ENCODE assay signal across 18 mouse cellular contexts in genomic region chr1:19458646-19459441, GRCm38 (mm10).
DNase-seq lines count a peak whose midpoint lies in the region; ATAC-seq lines count a peak whose summit lies in the region.
"Had no signal": no experiment of that assay in that cellular context is flagged by ENCODE, and none has a peak within 500 bp of the region (broad histone marks: within the 10 kb centered on the region; RNA-seq: fewer than 3 reads in every experiment).

No protein-coding gene starts in this region.

- H3K9ac ChIP-seq in embryonic facial prominence, embryonic 14.5 days (ENCODE audit: low read depth, low read length), result no peak overlapping the region
- no peak overlapping the region for H3K9ac ChIP-seq in kidney, embryonic 16.5 days (replicated peaks; ENCODE audit: low read length)
- H3K9ac ChIP-seq in limb, embryonic 11.5 days (ENCODE audit: low read length), result no peak overlapping the region
- H3K9ac ChIP-seq: embryonic facial prominence, embryonic 15.5 days; hindbrain, embryonic 12.5 days; liver, embryonic 13.5 days; lung, embryonic 15.5 days; midbrain, embryonic 15.5 days had no signal

- DNase-seq in embryo, embryonic 11.5 days (ENCODE audit: low read depth, low spot score), result peak; percentile 17
- peak; percentile 46 for DNase-seq in embryonic facial prominence, embryonic 14.5 days (ENCODE audit: low spot score)
- peak; percentile 30 for DNase-seq in limb, embryonic 11.5 days (ENCODE audit: low spot score)
- DNase-seq in ovary, postnatal 14 days (ENCODE audit: low spot score), result no peak
- DNase-seq in c-Kit-positive CD71-positive TER-119-positive erythroid progenitor cells, embryonic 14.5 days (ENCODE audit: low spot score), result no peak
- DNase-seq in MN1 (ENCODE audit: low spot score), result no peak
- DNase-seq: cerebellum, postnatal 14 days; gastrocnemius, postnatal 25 days; liver, embryonic 13.5 days; spleen, adult 18-20 months; thymus, postnatal 14 days had no signal

- no peaks in the 10 kb centered on the region for H3K27me3 ChIP-seq in embryonic facial prominence, embryonic 14.5 days (replicated peaks; ENCODE audit: control insufficient read depth, insufficient read depth, low read length)
- no peaks in the 10 kb centered on the region for H3K27me3 ChIP-seq in kidney, embryonic 16.5 days (ENCODE audit: insufficient read depth, low read length)
- H3K27me3 ChIP-seq in limb, embryonic 11.5 days (ENCODE audit: control insufficient read depth, insufficient read depth, low read length), result no peaks in the 10 kb centered on the region
- H3K27me3 ChIP-seq: embryonic facial prominence, embryonic 15.5 days; hindbrain, embryonic 12.5 days; liver, embryonic 13.5 days; lung, embryonic 15.5 days; midbrain, embryonic 15.5 days had no signal

- H3K4me3 ChIP-seq in embryonic facial prominence, embryonic 14.5 days (ENCODE audit: low read depth, low read length), result no peak overlapping the region
- H3K4me3 ChIP-seq in kidney, embryonic 16.5 days (ENCODE audit: low read length), result no peak overlapping the region
- no peak overlapping the region for H3K4me3 ChIP-seq in limb, embryonic 11.5 days (ENCODE audit: low read depth, low read length)
- H3K4me3 ChIP-seq: embryonic facial prominence, embryonic 15.5 days; forebrain, embryonic 10.5 days; hindbrain, embryonic 12.5 days; liver, embryonic 13.5 days; lung, embryonic 15.5 days; midbrain, embryonic 15.5 days had no signal

- H3K4me2 ChIP-seq in embryonic facial prominence, embryonic 14.5 days (ENCODE audit: low read depth, low read length), result no peak overlapping the region
- H3K4me2 ChIP-seq in kidney, embryonic 16.5 days (replicated peaks; ENCODE audit: low read depth, low read length), result peak overlapping the region; percentile 27; the same call in 1 of the 2 replicates
- H3K4me2 ChIP-seq in limb, embryonic 11.5 days (ENCODE audit: low read depth, severe bottlenecking), result no peak overlapping the region
- H3K4me2 ChIP-seq: hindbrain, embryonic 12.5 days; liver, embryonic 13.5 days; lung, embryonic 15.5 days; midbrain, embryonic 15.5 days had no signal

- no peak overlapping the region for H3K27ac ChIP-seq in embryonic facial prominence, embryonic 14.5 days (replicated peaks; ENCODE audit: low read depth, low read length)
- peak overlapping the region; percentile 38; the same call in 1 of the 2 replicates for H3K27ac ChIP-seq in kidney, embryonic 16.5 days (ENCODE audit: low read length)
- H3K27ac ChIP-seq in limb, embryonic 11.5 days (replicated peaks; ENCODE audit: low read depth, low read length), result no peak overlapping the region
- H3K27ac ChIP-seq: embryonic facial prominence, embryonic 15.5 days; forebrain, embryonic 10.5 days; hindbrain, embryonic 12.5 days; liver, embryonic 13.5 days; lung, embryonic 15.5 days; midbrain, embryonic 15.5 days had no signal

- 60% methylated on average over 14 of the region's 14 CpGs for WGBS in embryonic facial prominence, embryonic 14.5 days
- 32% methylated on average over 14 of the region's 14 CpGs for whole genome bisulfite sequencing in kidney, embryonic 16.5 days
- 55% methylated on average over 14 of the region's 14 CpGs for WGBS in limb, embryonic 11.5 days

- no peak for ATAC-seq in embryonic facial prominence, embryonic 14.5 days (ENCODE audit: low read depth)
- peak; percentile 57 for ATAC-seq in kidney, embryonic 16.5 days (ENCODE audit: low FRiP score, low TSS enrichment)
- ATAC-seq in limb, embryonic 11.5 days (ENCODE audit: insufficient number of reproducible peaks, low FRiP score, low TSS enrichment, low read depth), result peak; percentile 70; the same call in 1 of the 2 replicates
- ATAC-seq: intestine, embryonic 16.5 days had no signal

- no peaks in the 10 kb centered on the region for H3K36me3 ChIP-seq in embryonic facial prominence, embryonic 14.5 days (ENCODE audit: control insufficient read depth, insufficient read depth, low read length)
- H3K36me3 ChIP-seq in kidney, embryonic 16.5 days (ENCODE audit: insufficient read depth, low read length), result no peaks in the 10 kb centered on the region
- no peaks in the 10 kb centered on the region for H3K36me3 ChIP-seq in limb, embryonic 11.5 days (ENCODE audit: control insufficient read depth, insufficient read depth, low read length)
- H3K36me3 ChIP-seq: embryonic facial prominence, embryonic 15.5 days; forebrain, embryonic 10.5 days; hindbrain, embryonic 12.5 days; liver, embryonic 13.5 days; lung, embryonic 15.5 days; midbrain, embryonic 15.5 days had no signal

- H3K9me3 ChIP-seq in embryonic facial prominence, embryonic 14.5 days (ENCODE audit: control insufficient read depth, low read length), result no peaks in the 10 kb centered on the region
- H3K9me3 ChIP-seq in kidney, embryonic 16.5 days (ENCODE audit: low read length), result no peaks in the 10 kb centered on the region
- no peaks in the 10 kb centered on the region for H3K9me3 ChIP-seq in limb, embryonic 11.5 days (ENCODE audit: control insufficient read depth, low read length)
- H3K9me3 ChIP-seq: embryonic facial prominence, embryonic 15.5 days; forebrain, embryonic 10.5 days; hindbrain, embryonic 12.5 days; liver, embryonic 13.5 days; lung, embryonic 15.5 days; midbrain, embryonic 15.5 days had no signal

- H3K4me1 ChIP-seq in embryonic facial prominence, embryonic 14.5 days (ENCODE audit: control insufficient read depth, insufficient read depth, low read length), result 0 out of 2 replicates have a peak, but pooled peaks cover 2% of the 10 kb centered on the region
- H3K4me1 ChIP-seq in kidney, embryonic 16.5 days (ENCODE audit: insufficient read depth, low read length), result peaks cover 12% of the 10 kb centered on the region; the same call in 1 of the 2 replicates
- H3K4me1 ChIP-seq in limb, embryonic 11.5 days (ENCODE audit: control insufficient read depth, insufficient read depth, low read length), result no peaks in the 10 kb centered on the region
- H3K4me1 ChIP-seq: forebrain, embryonic 10.5 days; hindbrain, embryonic 12.5 days; liver, embryonic 13.5 days; lung, embryonic 15.5 days; midbrain, embryonic 15.5 days had no signal

Comparison
In these comparisons a context has a peak if more than half of its experiments do, and no peak if none do; other contexts are left out.
1. DNase-seq: peak in embryo, embryonic 11.5 days (single experiment), embryonic facial prominence, embryonic 14.5 days (single experiment) and limb, embryonic 11.5 days (single experiment); none in ovary, postnatal 14 days (single experiment), c-Kit-positive CD71-positive TER-119-positive erythroid progenitor cells, embryonic 14.5 days (single experiment) and MN1 (single experiment).